Mouse (Mus musculus) intestine, postnatal 0 days (tissue): ENCODE results near the gene Srgap1. TPM values are rescaled to one million over a fixed set of nuclear protein-coding genes. Genes with fewer than 3 reads are reported as not detected.
A peak's percentile ranks its signal among the peaks of the same experiment; 100 is the strongest.

Source experiments
- ATAC-seq: fragments of 200-750 bp; cut with Nextera tagmentation; 2 replicates; pipeline ENCODE4 v1.8.0; 2017; ENCODE audit warnings: mild to moderate bottlenecking, moderate TSS enrichment, moderate library complexity
- H3K27ac ChIP-seq: fragments of 300-500 bp; sonication (generic); 2 replicates; pipeline ENCODE4 v1.5.1; 2014; ENCODE audit warnings: mild to moderate bottlenecking, low read depth, low read length, moderate library complexity
- H3K27me3 ChIP-seq: fragments of 300-500 bp; sonication (generic); replicated peaks from 2 replicates; pipeline ENCODE4 v1.6.1; 2014; ENCODE audit warnings: low read length, mixed read lengths; ENCODE audit not compliant: control insufficient read depth, insufficient read depth
- H3K36me3 ChIP-seq: fragments of 300-500 bp; sonication (generic); 2 replicates; pipeline ENCODE4 v1.6.1; 2014; ENCODE audit warnings: mild to moderate bottlenecking, moderate library complexity; ENCODE audit not compliant: control insufficient read depth, insufficient read depth
- H3K4me1 ChIP-seq: fragments of 300-500 bp; sonication (generic); replicated peaks from 2 replicates; pipeline ENCODE4 v1.6.1; 2014; ENCODE audit warnings: antibody characterized with exemption, low read length, mixed read lengths; ENCODE audit not compliant: control insufficient read depth, insufficient read depth
- H3K4me2 ChIP-seq: fragments of 300-500 bp; sonication (generic); replicated peaks from 2 replicates; pipeline ENCODE4 v1.6.1; 2014; ENCODE audit warnings: low read depth, mild to moderate bottlenecking, moderate library complexity
- H3K4me3 ChIP-seq: fragments of 300-500 bp; sonication (generic); 2 replicates; pipeline ENCODE4 v1.5.1; 2014; ENCODE audit warnings: low read depth, low read length
- H3K9ac ChIP-seq: fragments of 300-500 bp; sonication (generic); 2 replicates; pipeline ENCODE4 v1.6.1; 2014; ENCODE audit warnings: mild to moderate bottlenecking, low read depth, low read length
- H3K9me3 ChIP-seq: fragments of 300-500 bp; sonication (generic); 2 replicates; pipeline ENCODE4 v1.6.1; 2016; ENCODE audit warnings: mixed run types; ENCODE audit not compliant: control insufficient read depth
- CTCF ChIP-seq: sonication (generic); IDR thresholded peaks from 2 replicates; pipeline ENCODE4 v1.5.1; 2016; ENCODE audit warnings: low read depth, mild to moderate bottlenecking, control low read depth, antibody characterized with exemption, moderate library complexity
- WGBS: fragments of 180-500 bp; shearing (Covaris S2); extraction: QIAGEN DNeasy Blood & Tissue Kit; methylation state at CpG from one replicate; pipeline ENCODE4 v1.1.7; 2014; 5-methylcytosine and 5-hydroxymethylcytosine counted together
- polyA plus RNA-seq: library from polyadenylated mRNA; unstranded; fragments of >200 nt; fragmentation: Nextera tagmentation; extraction: Ambion mirVana; gene quantifications from 2 replicates; pipeline ENCODE4 v1.2.1, GENCODE M21; 2015

Srgap1 gene
- polyA plus RNA-seq, 1 experiment from 2014 or later: 2.6 TPM

DNA sequence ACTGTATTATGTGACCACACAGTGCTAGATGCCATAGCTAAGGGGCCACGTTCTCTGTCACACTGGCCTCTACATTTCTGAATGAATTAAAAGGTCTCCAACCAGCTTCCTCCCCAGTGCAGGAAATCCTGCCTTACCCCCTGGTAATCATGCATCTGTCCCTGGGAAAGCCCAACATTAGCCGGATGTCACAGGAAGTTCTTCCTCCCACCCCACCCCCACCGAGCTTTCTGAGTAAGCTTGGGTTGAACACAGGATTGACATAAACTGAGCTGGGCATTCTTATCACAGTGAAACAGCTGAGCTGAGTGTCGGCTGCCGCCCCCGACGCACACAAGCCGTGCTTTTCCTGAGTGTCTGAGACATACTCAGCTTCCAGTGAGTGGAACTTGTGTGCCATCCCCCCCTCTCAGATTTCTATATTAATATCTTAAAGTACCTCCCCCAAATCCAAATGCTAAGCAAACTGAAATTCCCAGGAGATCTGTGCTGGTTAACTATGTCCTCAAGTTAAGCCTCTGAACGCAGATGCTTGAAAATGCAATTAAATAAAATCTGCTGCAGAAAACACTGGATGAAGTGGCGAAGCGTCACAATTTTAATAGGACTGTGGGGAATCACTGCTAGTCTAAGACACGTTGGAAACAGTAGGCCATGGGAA is 38.3 kb downstream of the Srgap1 start:
- H3K27ac ChIP-seq: no peak overlapping the region
- H3K27me3 ChIP-seq: no peaks in the 10 kb centered on the region
- H3K4me3 ChIP-seq: no peak overlapping the region
- H3K36me3 ChIP-seq: no peaks in the 10 kb centered on the region
- no peaks in the 10 kb centered on the region for H3K4me1 ChIP-seq
- ATAC-seq: no peak
- H3K4me2 ChIP-seq: no peak overlapping the region
- WGBS: 40% methylated on average over 12 of the region's 12 CpGs
- no peak overlapping the region for H3K9ac ChIP-seq
- H3K9me3 ChIP-seq: no peaks in the 10 kb centered on the region
- no peak for TF ChIP-seq CTCF

DNA sequence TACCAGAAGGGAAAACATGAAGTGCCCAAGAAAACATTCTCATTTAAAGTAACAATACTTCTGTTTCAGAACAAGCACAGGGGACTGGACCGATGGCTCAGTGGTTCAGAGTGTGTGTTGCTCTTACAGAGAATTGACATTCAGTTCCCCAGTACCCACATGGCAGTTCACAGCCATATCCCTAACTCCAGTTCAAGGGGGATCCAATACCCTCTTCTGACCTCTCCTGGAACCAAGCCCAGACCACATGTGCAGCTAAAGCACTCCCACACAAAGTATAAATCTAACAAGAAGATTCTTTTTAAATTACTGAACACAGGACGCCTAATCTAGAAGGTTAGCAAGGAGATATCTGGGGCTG is 38.8 kb downstream of the Srgap1 start:
- Histone ChIP-seq H3K9ac (no peak overlapping the region), H3K4me2 (no peak overlapping the region), H3K27me3 (no peaks in the 10 kb centered on the region), H3K4me3 (no peak overlapping the region), H3K4me1 (no peaks in the 10 kb centered on the region), H3K9me3 (no peaks in the 10 kb centered on the region), H3K27ac (no peak overlapping the region), H3K36me3 (no peaks in the 10 kb centered on the region)
- WGBS: 62% methylated on average over 2 of the region's 2 CpGs
- no peak for TF ChIP-seq CTCF
- ATAC-seq: no peak

- H3K36me3 ChIP-seq: no peaks in the 10 kb centered on the region
- H3K4me2 ChIP-seq: no peak overlapping the region
- ATAC-seq: no peak
- no peak overlapping the region for H3K9ac ChIP-seq
- H3K4me3 ChIP-seq: no peak overlapping the region
- 57% methylated on average over 5 of the region's 5 CpGs for WGBS
- no peaks in the 10 kb centered on the region for H3K9me3 ChIP-seq
- no peaks in the 10 kb centered on the region for H3K4me1 ChIP-seq
- H3K27me3 ChIP-seq: no peaks in the 10 kb centered on the region
- H3K27ac ChIP-seq: no peak overlapping the region
- TF ChIP-seq CTCF: no peak
These were observed 40.5 kb downstream of the Srgap1 start for GRCm38 (mm10) chr10:122006606-122007005.

DNA sequence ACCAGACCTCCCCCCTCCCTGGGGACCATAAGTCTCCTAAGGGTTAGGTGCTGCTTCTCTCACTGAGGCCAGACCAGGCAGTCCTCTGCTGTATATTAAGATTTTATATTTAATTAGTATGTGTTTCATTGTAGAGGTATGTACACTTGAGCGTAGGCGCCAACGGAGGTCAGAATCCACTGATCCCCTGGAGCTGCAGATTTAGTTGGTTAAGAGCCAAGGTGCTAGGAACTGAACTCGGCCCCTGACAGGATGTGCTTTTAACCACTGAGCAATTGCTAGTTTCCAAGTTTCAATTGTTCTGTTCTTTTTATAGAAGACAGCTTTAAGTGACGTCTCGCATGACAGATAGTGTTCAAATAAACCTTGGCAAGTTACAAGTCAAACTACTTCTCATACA is 41.0 kb downstream of the Srgap1 start:
- Histone ChIP-seq H3K4me3 (no peak overlapping the region), H3K4me2 (no peak overlapping the region), H3K27ac (no peak overlapping the region), H3K27me3 (no peaks in the 10 kb centered on the region), H3K9ac (no peak overlapping the region), H3K9me3 (no peaks in the 10 kb centered on the region), H3K4me1 (no peaks in the 10 kb centered on the region), H3K36me3 (no peaks in the 10 kb centered on the region)
- 77% methylated on average over 6 of the region's 6 CpGs for WGBS
- no peak for TF ChIP-seq CTCF
- ATAC-seq: no peak

DNA sequence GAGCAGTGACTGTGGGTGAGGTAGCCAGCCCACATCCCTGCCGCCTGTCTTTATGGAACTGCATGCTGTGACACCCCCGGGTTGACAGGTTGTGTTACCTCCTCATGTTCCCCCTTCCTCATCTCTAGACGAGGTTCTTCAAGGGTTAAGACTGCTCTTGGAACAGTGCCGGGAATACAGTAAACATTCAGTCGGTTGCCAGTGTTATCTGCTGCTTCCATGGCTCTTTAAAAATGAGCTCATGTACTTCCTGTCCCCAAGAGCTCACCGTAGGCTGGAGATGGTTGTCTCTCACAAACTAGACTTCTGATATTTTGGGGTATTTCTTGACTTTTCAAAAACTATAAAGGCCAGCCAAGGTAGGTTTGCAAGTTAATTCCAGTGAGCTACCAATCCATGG is 41.6 kb downstream of the Srgap1 start:
- no peak overlapping the region for H3K4me2 ChIP-seq
- H3K4me3 ChIP-seq: no peak overlapping the region
- ATAC-seq: no peak
- no peak overlapping the region for H3K9ac ChIP-seq
- H3K27me3 ChIP-seq: no peaks in the 10 kb centered on the region
- H3K9me3 ChIP-seq: no peaks in the 10 kb centered on the region
- 29% methylated on average over 6 of the region's 6 CpGs for WGBS
- TF ChIP-seq CTCF: no peak
- H3K36me3 ChIP-seq: no peaks in the 10 kb centered on the region
- H3K4me1 ChIP-seq: no peaks in the 10 kb centered on the region
- no peak overlapping the region for H3K27ac ChIP-seq

DNA sequence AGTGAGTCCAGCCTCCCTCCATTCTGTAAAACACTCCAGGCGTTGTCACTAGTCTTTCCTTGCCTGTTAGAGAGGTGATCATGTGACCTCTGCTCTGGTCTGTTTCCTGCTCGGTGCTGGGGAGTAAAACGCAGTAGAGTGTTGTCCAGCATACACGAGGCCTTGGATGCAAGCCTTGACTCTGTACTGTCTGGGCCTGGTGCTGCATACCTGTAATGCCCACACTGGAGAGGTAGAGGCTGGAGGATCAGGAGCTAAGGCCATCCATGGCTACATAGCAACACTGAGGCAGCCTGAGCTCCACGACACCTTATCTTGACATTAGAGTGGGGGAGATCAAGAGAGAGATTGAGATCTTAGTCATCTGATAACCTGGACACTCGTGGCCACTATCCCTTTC is 44.2 kb downstream of the Srgap1 start:
- no peak for TF ChIP-seq CTCF
- Histone ChIP-seq H3K4me1 (no peaks in the 10 kb centered on the region), H3K27ac (no peak overlapping the region), H3K4me2 (no peak overlapping the region), H3K4me3 (no peak overlapping the region), H3K9me3 (no peaks in the 10 kb centered on the region), H3K9ac (no peak overlapping the region), H3K36me3 (no peaks in the 10 kb centered on the region), H3K27me3 (no peaks in the 10 kb centered on the region)
- no peak for ATAC-seq
- WGBS: 43% methylated on average over 6 of the region's 6 CpGs

- Histone ChIP-seq H3K27me3 (no peaks in the 10 kb centered on the region), H3K9me3 (no peaks in the 10 kb centered on the region), H3K4me2 (no peak overlapping the region), H3K9ac (no peak overlapping the region), H3K4me1 (no peaks in the 10 kb centered on the region), H3K4me3 (no peak overlapping the region), H3K27ac (no peak overlapping the region), H3K36me3 (no peaks in the 10 kb centered on the region)
- 42% methylated on average over 7 of the region's 7 CpGs for whole genome bisulfite sequencing
- ATAC-seq: peak; percentile 44; the same call in 1 of the 2 replicates
- no peak for TF ChIP-seq CTCF
These were observed 48.3 kb downstream of the Srgap1 start for GRCm38 (mm10) chr10:121998806-121999205.
